Mouse (Mus musculus) forebrain, postnatal 0 days (tissue): Measurements from ENCODE around the gene Fnip2. TPM values are rescaled to one million over a fixed set of nuclear protein-coding genes. Genes with fewer than 3 reads are reported as not detected.

Experiments
- ATAC-seq: fragments of 200-750 bp; cut with Nextera tagmentation; 2 replicates; pipeline ENCODE4 v1.8.0; 2017; ENCODE audit warnings: mild to moderate bottlenecking, moderate library complexity
- DNase-seq: peaks from one replicate; pipeline ENCODE4 v3.0.0-alpha.2; 2015
- H3K27ac ChIP-seq: fragments of 300-500 bp; sonication (generic); 2 replicates; pipeline ENCODE4 v1.5.1; 2014; ENCODE audit warnings: low read depth, mild to moderate bottlenecking, antibody characterized with exemption, low read length, moderate library complexity, mixed read lengths
- H3K27me3 ChIP-seq: fragments of 300-500 bp; sonication (generic); 2 replicates; pipeline ENCODE4 v1.6.1; 2014; ENCODE audit warnings: mild to moderate bottlenecking, low read length, mixed read lengths; ENCODE audit not compliant: insufficient read depth
- H3K36me3 ChIP-seq: fragments of 300-500 bp; sonication (generic); 2 replicates; pipeline ENCODE4 v1.6.1; 2014; ENCODE audit warnings: mild to moderate bottlenecking, moderate library complexity; ENCODE audit not compliant: insufficient read depth
- H3K4me1 ChIP-seq: fragments of 300-500 bp; sonication (generic); 2 replicates; pipeline ENCODE4 v1.6.1; 2014; ENCODE audit warnings: antibody characterized with exemption; ENCODE audit not compliant: insufficient read depth
- H3K4me2 ChIP-seq: fragments of 300-500 bp; sonication (generic); 2 replicates; pipeline ENCODE4 v1.6.1; 2014; ENCODE audit warnings: low read depth, mild to moderate bottlenecking, moderate library complexity
- H3K4me3 ChIP-seq: fragments of 300-500 bp; sonication (generic); 2 replicates; pipeline ENCODE4 v1.5.1; 2014; ENCODE audit warnings: low read depth, low read length, mixed read lengths
- H3K9ac ChIP-seq: fragments of 300-500 bp; sonication (generic); 2 replicates; pipeline ENCODE4 v1.6.1; 2014; ENCODE audit warnings: mild to moderate bottlenecking
- H3K9me3 ChIP-seq: fragments of 300-500 bp; sonication (generic); 2 replicates; pipeline ENCODE4 v1.6.1; 2016; ENCODE audit warnings: low read length
- CTCF ChIP-seq: sonication (generic); IDR thresholded peaks from 2 replicates; pipeline ENCODE4 v1.5.1; 2016; ENCODE audit warnings: antibody characterized with exemption, control low read depth, low read depth
- WGBS: fragments of 180-500 bp; shearing (Covaris S2); extraction: QIAGEN DNeasy Blood & Tissue Kit; methylation state at CpG from one replicate; pipeline ENCODE4 v1.1.7; 2014; 5-methylcytosine and 5-hydroxymethylcytosine counted together
- polyA plus RNA-seq: library from polyadenylated mRNA; unstranded; fragments of >200 nt; fragmentation: Nextera tagmentation; extraction: Ambion mirVana; gene quantifications from 2 replicates; pipeline ENCODE4 v1.2.1, GENCODE M21; 2015
- total RNA-seq: library from RNA; depleted of rRNA; stranded (reverse); fragments of >200 nt; gene quantifications from 2 replicates; pipeline ENCODE4 v1.2.3, GENCODE M21; 2014

The Fnip2 gene
- total and polyA plus RNA-seq, 2 experiments from 2014 or later, result 5.1 to 37.7 TPM

DNA sequence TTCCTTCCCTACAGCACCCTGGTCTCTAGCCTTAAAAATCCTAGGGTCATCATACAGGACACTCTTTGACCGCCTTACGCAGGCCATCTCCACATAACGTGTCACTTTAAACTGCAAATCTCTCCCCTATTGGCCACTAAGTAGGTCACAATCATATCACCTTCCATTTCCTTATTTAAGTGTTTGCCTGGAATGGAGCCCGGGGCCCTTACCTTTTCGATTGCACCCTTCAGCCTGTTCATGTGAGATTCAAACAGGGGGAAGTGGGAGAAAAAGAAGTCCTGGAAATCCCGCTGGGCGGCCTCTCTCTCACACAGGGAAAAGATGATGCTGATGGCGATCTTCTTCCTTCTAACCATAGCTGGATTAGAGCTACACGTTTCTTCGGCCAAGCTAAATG, 74.5 kb downstream of the Fnip2 start:
- Histone ChIP-seq H3K27me3 (no peaks in the 10 kb centered on the region), H3K27ac (no peak overlapping the region), H3K9me3 (no peaks in the 10 kb centered on the region), H3K36me3 (peaks cover 44% of the 10 kb centered on the region), H3K4me2 (no peak overlapping the region), H3K9ac (no peak overlapping the region), H3K4me3 (no peak overlapping the region), H3K4me1 (no peaks in the 10 kb centered on the region)
- no peak for DNase-seq
- WGBS, result 97% methylated on average over 10 of the region's 10 CpGs
- no peak for ATAC-seq
- no peak for TF ChIP-seq CTCF

- H3K4me1 ChIP-seq, result no peaks in the 10 kb centered on the region
- H3K36me3 ChIP-seq, result peaks cover 53% of the 10 kb centered on the region
- TF ChIP-seq CTCF, result no peak
- WGBS, result 91% methylated on average over 3 of the region's 3 CpGs
- DNase-seq (no peak), ATAC-seq (no peak)
- no peak overlapping the region for H3K4me2 ChIP-seq
- H3K4me3 ChIP-seq, result no peak overlapping the region
- no peak overlapping the region for H3K9ac ChIP-seq
- H3K9me3 ChIP-seq, result no peaks in the 10 kb centered on the region
- no peak overlapping the region for H3K27ac ChIP-seq
- H3K27me3 ChIP-seq, result no peaks in the 10 kb centered on the region
Measured at GRCm38 (mm10) chr3:79491614-79492013, 76.0 kb downstream of the Fnip2 start.

GRCm38 (mm10) chr3:79490102-79490501, 77.5 kb downstream of the Fnip2 start:
- 91% methylated on average over 5 of the region's 5 CpGs for WGBS
- Histone ChIP-seq H3K36me3 (peaks cover 55% of the 10 kb centered on the region), H3K4me3 (no peak overlapping the region)

GRCm38 (mm10) chr3:79488025-79488424, 79.6 kb downstream of the Fnip2 start:
- DNase-seq (no peak), ATAC-seq (no peak)
- no peak overlapping the region for H3K9ac ChIP-seq
- H3K4me2 ChIP-seq, result no peak overlapping the region
- H3K9me3 ChIP-seq, result no peaks in the 10 kb centered on the region
- WGBS, result 94% methylated on average over 7 of the region's 7 CpGs
- no peak overlapping the region for H3K4me3 ChIP-seq
- H3K27ac ChIP-seq, result no peak overlapping the region
- TF ChIP-seq CTCF, result no peak
- H3K27me3 ChIP-seq, result no peaks in the 10 kb centered on the region
- peaks cover 52% of the 10 kb centered on the region for H3K36me3 ChIP-seq
- no peaks in the 10 kb centered on the region for H3K4me1 ChIP-seq

More at GRCm38 (mm10) chr3:79490102-79490501, 77.5 kb downstream of the Fnip2 start:
- ATAC-seq (no peak), DNase-seq (no peak)
- no peak for TF ChIP-seq CTCF
- no peak overlapping the region for H3K27ac ChIP-seq
- H3K27me3 ChIP-seq, result no peaks in the 10 kb centered on the region
- no peaks in the 10 kb centered on the region for H3K9me3 ChIP-seq
- no peak overlapping the region for H3K4me2 ChIP-seq
- no peaks in the 10 kb centered on the region for H3K4me1 ChIP-seq
- no peak overlapping the region for H3K9ac ChIP-seq

DNA sequence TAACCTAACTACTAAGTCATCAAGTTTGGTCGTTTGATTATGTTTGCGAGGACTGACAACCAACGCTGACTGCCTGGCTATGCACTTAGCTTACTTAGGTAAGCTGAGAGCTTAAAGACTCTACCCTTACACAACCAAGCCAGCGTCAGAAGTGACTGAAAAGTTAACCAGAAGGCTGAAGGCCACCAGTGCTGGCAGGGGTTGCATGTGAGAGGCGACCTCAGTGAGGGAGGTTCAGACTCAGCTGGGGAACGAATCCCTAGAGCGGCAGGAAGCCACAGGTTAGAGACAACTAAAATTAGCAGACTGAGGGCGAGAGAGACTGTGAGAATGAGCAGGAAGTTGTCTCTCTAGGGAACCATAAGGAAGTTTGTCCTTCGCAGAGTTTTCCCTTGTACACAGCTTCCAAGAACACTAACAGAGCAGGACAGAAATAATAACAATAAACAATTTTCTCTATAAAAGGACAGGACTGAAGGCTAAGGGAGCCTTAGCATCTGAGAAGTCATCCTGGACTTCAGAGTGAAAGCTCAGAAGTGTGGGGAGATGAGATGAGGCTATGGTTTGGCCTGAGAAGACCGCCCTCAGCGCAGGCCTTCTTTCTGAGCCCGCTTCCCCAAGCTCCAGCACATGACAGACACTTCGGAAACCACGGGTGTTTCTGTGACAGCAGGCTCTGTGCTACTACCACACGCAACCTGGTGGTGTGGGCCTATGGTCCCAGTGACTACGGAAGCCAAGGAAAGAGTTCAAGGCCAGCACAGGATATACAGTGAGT, 83.1 kb downstream of the Fnip2 start:
- WGBS, result 90% methylated on average over 16 of the region's 16 CpGs
- peaks cover 60% of the 10 kb centered on the region for H3K36me3 ChIP-seq
- TF ChIP-seq CTCF, result no peak

GRCm38 (mm10) chr3:79478880-79479279, 88.7 kb downstream of the Fnip2 start:
- Histone ChIP-seq H3K4me2 (no peak overlapping the region), H3K4me3 (no peak overlapping the region), H3K36me3 (peaks cover 39% of the 10 kb centered on the region), H3K27ac (no peak overlapping the region), H3K4me1 (peaks cover 19% of the 10 kb centered on the region), H3K27me3 (no peaks in the 10 kb centered on the region), H3K9ac (no peak overlapping the region), H3K9me3 (no peaks in the 10 kb centered on the region)
- 76% methylated on average over 4 of the region's 4 CpGs for WGBS
- TF ChIP-seq CTCF, result no peak
- DNase-seq, result no peak
- no peak for ATAC-seq

More for the DNA sequence above, 83.1 kb downstream of the Fnip2 start:
- no peaks in the 10 kb centered on the region for H3K9me3 ChIP-seq
- H3K27me3 ChIP-seq, result no peaks in the 10 kb centered on the region
- no peaks in the 10 kb centered on the region for H3K4me1 ChIP-seq
- no peak overlapping the region for H3K4me3 ChIP-seq
- ATAC-seq (no peak), DNase-seq (no peak)
- no peak overlapping the region for H3K9ac ChIP-seq
- no peak overlapping the region for H3K27ac ChIP-seq
- no peak overlapping the region for H3K4me2 ChIP-seq

GRCm38 (mm10) chr3:79478400-79478799, 89.2 kb downstream of the Fnip2 start:
- ATAC-seq (no peak), DNase-seq (no peak)
- no peak overlapping the region for H3K27ac ChIP-seq
- 94% methylated on average over 8 of the region's 8 CpGs for WGBS
- no peak overlapping the region for H3K4me2 ChIP-seq
- no peaks in the 10 kb centered on the region for H3K9me3 ChIP-seq
- no peak for TF ChIP-seq CTCF
- H3K36me3 ChIP-seq, result peaks cover 35% of the 10 kb centered on the region
- H3K4me3 ChIP-seq, result no peak overlapping the region
- H3K9ac ChIP-seq, result no peak overlapping the region
- peaks cover 21% of the 10 kb centered on the region for H3K4me1 ChIP-seq
- H3K27me3 ChIP-seq, result no peaks in the 10 kb centered on the region
